Mouse (Mus musculus) yolk sac, embryonic 10.5 days (tissue): ENCODE measurements around the gene Hoxa5.

Source experiments
- DNase-seq: peaks from one replicate; pipeline ENCODE4 v3.0.0-alpha.2; 2017; ENCODE audit warnings: low spot score

The Hoxa5 gene

DNA sequence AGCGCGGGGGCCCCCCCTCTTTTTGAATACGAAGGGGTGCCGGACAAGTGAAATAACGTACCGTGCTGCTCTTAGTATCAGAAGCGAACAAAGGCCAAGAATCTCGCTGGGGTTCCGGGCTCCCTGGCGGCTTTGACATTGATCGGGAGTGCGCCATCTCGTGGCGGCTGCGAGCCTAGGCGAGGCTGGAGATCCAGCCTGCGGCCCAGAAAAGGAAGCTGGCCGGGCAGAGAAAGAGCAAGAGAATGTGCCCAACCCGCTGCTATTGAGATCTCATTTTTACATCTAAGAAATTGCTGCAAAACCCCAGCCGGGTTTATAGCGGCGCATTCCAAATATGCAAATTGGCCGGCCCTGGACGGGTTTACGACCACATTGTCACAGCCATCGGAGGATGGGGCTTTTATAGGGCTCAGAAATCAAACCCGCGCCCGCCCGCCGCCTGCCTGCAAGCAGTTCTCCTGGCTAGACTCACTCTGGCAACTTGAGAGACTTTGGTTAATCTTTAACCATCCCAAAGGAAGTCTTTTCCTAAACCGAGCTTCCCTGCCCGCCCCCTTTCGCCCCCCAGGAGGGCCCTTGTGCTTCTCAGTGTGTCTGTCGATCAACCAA is 36.1 kb upstream of the Hoxa5 start, which contains the start of gene Hoxa10:
Gene Hoxa10, minus strand, starts transcription at position 466 of the 612 bp plus-strand sequence.
- DNase-seq, result peak; percentile 85

- peak; percentile 26 for DNase-seq
Observed at GRCm38 (mm10) chr6:52239625-52240388, 35.4 kb upstream of the Hoxa5 start.

DNA sequence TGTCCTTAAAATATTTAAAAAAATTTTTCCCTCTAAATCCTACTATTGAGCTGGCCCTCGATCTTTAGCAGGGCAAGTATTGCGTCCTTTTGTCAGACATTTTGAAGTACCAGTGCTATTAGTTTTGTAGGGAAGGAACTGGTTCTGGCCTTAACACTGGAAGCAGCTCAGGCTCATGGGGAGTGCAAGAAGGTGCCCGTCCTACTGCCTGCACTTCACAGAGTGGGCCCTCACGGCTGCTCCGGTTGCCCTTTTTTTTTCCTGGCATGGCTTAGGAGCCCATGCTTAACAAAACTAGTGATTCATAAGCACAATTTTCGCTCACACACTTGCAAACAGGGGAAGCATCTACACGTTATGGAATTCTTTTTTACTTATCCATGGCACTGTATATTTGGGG is 34.6 kb upstream of the Hoxa5 start:
- DNase-seq, result no peak

DNA sequence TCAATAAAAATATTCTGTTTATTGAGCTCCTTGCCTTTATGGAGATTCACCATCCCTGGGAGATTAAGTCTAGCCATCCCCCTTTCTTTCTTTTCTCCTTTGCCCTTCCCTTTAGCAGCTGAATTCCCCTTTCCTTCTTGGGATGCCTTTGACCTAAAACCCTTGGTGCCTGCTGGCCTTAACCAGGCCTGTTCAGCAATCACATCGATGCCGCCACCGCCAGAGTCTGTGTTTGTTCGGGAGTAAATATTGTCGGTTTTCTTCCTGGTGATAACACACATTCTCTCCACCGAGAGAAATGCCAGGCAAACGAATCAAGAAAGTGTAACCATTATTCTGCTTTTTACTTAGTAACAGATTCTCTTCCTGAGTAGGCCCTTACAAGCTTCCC is 33.8 kb upstream of the Hoxa5 start:
- no peak for DNase-seq

DNA sequence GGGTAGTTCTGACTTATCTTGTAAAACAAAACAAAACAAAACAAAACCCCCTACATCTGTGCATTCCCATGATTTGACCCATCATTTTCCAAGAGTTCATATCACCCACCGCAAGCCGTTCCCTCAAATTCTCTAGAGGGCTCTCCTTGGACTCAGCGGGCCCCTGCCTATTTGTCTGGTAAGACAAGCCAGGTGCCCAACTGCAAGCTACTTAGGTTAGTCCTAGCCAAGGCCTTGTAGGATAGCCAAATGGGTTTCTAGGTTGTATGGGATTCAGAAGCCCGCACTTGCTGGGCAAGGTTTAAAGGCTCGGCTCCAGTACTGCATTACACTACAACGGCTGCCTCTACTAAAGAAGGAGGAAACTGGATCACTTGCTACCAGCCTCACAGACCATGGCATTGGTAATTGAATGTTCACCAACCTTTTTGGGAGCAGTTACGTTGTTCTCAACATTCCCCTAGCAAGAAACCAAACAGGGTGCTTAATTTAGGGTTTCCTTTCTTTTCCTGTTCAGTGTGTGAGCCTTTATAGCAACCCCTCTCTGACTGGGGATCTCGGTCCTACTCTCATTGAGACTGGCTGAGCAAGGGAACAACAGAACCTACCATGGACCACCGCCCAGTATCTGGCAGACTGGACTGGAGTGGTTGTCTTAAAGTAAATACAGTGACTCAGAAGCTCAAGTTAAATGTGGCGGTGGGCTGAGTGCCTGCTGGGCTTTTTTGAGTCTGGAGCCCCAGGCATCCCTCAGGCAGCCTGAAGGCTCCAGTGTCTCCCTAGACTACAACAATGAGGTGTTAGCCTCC is 33.2 kb upstream of the Hoxa5 start:
- DNase-seq, result no peak

GRCm38 (mm10) chr6:52236806-52237205 is 32.4 kb upstream of the Hoxa5 start:
- no peak for DNase-seq

DNA sequence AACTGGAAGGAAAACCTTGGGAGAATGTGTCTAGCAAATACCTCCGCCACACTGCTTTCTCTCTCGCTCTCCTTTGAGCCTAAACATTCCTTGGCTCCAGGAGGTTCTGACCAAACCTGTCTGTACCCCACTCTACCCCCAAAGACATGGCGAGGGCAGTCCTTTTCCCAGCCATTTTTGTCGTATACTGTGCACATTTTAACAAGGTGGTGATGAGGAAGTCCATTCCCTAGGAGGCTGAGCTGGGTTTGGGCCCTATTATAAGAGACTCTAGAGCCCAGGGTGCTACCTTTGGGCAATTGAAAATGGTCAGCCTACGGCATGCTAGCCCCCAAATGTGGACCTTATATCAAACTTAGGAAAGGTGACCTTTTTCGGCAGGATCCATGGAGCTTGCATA is 31.5 kb upstream of the Hoxa5 start:
- DNase-seq, result no peak

- DNase-seq, result no peak
Observed at GRCm38 (mm10) chr6:52235267-52235666, 30.9 kb upstream of the Hoxa5 start.

GRCm38 (mm10) chr6:52234428-52235140 is 30.2 kb upstream of the Hoxa5 start:
- peak; percentile 50 for DNase-seq

DNA sequence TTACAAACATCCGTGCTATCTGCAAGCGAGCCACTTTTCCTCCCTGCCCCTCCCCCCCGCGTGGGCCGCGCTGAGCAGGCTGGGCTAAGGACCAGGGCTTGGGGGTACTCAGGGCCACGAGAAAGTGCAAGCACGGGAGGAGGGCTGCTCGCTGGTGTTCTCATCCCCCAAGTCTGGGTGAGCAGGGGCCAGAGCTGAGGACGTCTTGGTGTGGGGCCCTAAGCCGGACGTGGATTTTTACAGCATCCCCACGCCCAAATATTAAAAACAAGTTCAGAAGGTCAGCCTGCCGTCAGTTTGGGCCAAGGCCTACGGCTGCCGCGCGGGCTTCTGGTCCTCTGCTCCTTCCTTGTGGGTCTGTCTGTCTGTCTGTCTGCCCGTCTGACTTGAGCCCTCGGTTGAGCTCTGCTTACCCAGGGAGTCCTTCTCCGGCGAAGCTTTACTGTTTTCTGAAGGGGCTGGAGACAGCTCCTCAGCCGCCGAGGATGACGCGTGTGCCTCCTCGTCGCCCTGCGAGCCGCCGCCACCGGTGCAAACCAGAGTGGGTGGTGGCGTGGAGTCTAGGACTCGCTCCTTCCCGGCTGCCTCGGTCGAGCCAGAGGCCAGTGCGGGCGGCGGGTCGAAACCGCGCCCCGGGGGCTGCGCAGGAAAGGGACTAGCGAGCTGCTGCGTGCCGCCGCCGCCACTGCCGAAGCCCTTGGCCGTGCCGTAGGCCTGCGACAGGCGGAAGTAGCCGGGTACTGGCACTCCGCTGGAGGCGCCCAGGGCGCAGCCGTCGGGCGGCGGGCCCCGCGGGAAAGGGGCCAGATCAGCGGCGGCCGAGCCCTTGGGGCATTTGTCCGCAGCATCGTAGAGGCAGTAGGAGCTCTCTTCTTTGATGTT is 29.4 kb upstream of the Hoxa5 start:
- DNase-seq, result no peak

DNA sequence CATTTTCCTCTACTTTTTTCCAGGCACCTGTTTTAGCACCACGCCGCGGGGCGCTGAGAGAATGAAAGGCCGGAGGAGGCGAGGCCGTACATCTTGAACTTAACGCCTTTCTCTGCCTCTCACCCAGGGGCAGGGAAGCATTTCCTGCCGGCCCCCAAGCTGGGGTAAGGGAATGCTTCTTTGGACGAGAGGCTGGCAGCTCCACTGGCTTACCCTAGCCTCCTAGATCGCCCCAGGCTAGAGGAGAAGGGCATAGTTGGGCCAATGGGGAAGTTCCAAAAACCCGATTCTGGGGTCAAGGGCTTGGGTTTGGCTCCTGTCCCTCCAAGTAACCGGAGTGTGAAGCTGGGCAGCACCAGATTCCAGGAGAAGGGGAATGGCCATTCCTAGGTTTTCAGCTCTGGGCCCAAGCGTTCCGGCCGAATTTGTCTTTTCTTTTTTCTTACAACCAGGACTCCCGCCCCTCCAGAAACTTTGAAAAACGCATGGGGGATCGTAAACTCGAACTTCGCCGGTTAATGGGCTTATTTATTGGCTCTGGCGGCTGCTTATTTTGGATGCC is 28.7 kb upstream of the Hoxa5 start:
- DNase-seq, result no peak

DNA sequence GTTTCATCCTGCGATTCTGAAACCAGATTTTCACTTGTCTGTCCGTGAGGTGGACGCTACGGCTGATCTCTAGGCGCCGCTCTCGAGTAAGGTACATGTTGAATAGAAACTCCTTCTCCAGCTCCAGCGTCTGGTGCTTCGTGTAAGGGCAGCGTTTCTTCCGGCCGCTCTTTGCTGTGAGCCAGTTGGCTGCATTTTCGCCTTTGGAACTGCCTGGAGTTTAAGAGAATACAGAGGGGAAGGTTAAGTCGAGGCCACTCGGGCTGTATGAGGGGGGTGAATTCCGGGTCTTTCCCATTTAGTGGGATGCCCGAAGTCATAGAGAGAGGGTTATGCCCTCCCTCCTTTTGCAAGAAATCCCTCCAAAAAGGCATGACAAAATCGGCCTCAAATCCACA is 28.2 kb upstream of the Hoxa5 start:
- no peak for DNase-seq

GRCm38 (mm10) chr6:52231885-52232567 is 27.6 kb upstream of the Hoxa5 start:
- no peak for DNase-seq

GRCm38 (mm10) chr6:52230516-52231165 is 26.3 kb upstream of the Hoxa5 start, which contains the start of gene Hoxa9:
Gene Hoxa9, minus strand, starts transcription at chr6:52231089.
- no peak for DNase-seq

DNA sequence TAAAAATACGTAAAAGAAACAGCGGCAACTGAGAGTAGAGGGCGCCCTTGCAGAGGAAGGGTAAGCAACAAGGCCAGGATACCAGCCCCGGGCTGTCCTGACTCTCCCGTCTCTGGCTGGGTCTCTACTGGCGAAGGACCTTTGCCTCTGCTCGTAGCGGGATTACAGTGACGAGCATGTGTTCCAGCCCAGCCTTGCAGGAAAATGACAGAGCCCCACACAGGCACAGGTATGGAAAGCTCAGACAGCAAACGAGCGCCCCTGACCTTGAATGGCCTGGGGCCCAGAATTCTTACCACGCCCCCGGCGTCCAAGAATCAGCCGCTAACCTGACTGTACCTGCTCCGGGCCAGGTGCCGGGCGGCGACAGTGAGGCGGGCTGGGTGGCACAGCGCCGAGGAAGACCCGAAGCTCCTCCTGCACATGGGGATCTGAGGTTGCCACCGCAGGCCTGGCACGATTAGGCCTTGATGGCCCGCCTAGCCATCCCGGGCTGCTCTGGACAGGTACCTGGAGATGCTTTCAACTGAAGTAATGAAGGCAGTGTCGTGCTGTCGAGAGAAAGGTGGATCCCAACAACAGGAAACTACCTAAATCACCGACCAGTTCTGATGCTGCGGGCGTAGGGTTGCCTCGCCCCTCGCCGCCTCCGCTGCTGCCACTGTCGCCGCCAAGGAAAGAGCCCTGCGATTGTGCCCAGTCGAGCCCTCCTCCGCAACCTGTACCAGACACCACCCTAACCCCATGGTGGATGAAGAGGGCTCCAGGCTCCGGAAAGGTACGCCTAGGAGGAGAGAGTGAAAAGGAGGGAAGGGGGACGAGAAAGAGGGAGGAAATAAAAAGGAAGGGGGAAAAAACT is 25.4 kb upstream of the Hoxa5 start:
- DNase-seq, result no peak

DNA sequence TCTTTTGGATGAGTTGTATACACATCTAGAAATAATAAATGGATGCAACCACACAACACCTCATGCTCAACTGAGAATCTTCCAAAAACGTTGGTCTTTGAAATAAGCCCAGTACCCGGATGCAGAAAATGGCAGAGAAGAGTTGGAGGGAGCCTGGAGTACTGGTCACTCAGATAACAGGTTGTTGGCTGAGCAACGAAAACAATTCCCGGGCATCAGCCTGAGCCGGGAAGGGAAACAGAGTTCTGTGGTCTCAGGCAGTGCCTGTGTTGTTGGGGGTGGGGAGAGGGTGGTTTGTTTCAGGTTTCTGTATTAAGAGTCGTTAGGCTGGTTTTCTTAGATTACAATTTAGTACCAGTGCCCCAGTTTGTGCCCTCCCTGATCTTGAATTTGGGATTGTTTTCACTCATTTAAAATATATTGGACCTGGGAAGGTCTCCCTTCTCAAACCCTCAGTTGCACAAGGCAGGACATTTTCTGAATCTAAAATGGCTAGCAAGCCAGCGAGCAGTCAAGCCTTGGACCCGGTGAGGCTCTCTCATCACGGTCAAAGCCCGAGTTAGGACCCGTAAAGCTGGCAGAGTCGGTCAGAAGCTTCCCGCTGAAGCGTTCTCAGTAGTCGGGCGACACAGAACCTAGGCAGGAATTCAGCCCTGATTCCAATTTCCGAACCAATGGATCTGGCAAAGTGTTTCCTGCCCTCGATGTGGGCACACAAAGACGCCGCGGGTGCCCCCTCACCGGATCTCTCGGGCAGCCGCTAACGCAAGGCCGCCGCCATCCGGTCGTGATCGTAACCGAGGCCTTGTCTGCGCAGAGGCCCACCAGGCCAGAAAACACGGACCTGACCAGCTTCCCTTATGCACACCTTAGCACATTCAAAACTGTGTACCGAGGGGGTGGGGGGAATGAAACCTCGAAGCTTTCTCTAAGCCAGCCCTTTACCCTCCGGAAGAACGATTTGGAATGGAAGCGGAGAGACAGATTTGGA is 24.4 kb upstream of the Hoxa5 start:
- no peak for DNase-seq

DNA sequence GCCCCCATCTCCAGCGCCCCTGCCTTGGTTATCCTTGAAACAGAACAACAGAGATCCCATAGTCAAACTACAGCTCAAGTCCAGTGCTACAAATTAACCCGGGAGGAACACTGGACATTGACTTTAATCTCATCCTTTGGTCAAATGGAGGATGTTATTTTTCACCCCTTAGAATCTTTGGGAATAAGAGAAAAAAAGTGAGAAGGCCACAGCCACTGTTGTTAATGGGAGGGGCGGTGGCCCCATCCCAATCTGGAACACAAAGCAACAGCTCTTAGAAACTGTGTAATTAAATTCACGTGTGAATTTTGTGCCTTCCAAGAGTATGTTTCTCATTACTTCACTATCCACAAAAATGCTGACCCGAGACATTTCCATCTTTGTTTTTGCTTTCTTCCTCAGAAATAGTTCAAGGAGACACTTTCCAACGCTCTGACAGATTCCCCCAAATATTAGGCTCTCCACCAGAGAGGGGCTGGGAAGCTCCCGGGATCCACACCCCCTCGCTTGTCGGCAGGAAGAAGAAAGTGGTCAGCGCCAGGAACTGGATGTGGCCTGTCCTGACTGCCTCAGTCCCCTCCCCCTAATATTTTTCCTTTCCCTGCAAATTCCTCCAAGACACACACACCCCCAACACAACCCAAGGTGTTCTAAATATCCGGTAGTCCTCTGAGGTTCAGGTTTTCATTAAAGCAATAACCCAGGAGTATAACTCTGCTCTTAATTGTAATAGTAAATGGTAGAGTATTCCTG is 23.3 kb upstream of the Hoxa5 start:
- DNase-seq, result no peak
